Mouse (Mus musculus): ENCODE data around the gene 4933434E20Rik. TPM values are rescaled to one million over a fixed set of nuclear protein-coding genes. Genes with fewer than 3 reads are reported as not detected.

Gene 4933434E20Rik
- total RNA-seq, 4 experiments from 2014 or later: 91.0 to 102 (median 93.9) TPM

Small RNA genes within 50 kb of the gene (microRNA-seq; reads per million reads assigned to microRNA genes)
- gene Mir190b: 19.9 reads per million, percentile 35 among the genes with 10 or more reads in this experiment
- not detected for gene Mir7669

Other genes starting within 250 kb of the 4933434E20Rik start
- 10 to 100 TPM in 3 of 4 experiments, 1 to 10 TPM in 1; 8.5 to 14.1 (median 12.4) TPM for gene She, start 220.3 kb upstream of the 4933434E20Rik start, total RNA-seq (2022)
- gene Il6ra, start 138.4 kb upstream of the 4933434E20Rik start, total RNA-seq (2022): 1 to 10 TPM; 2.8 to 4.3 (median 3.1) TPM
- gene Atp8b2, start 88.1 kb upstream of the 4933434E20Rik start, total RNA-seq (2022): 10 to 100 TPM; 14.5 to 17.8 (median 15.8) TPM
- 10 to 100 TPM; 38.8 to 56.6 (median 46.9) TPM for gene Hax1, start 52.9 kb upstream of the 4933434E20Rik start, total RNA-seq (2022)
- 100 to 1,000 TPM; 105 to 133 (median 121) TPM for gene Ubap2l, start 992 bp downstream of the 4933434E20Rik start, total RNA-seq (2022)
- 10 to 100 TPM; 34.1 to 43.4 (median 38.2) TPM for gene Tpm3, start 21.0 kb downstream of the 4933434E20Rik start, total RNA-seq (2022)
- gene Nup210l, start 52.5 kb downstream of the 4933434E20Rik start, total RNA-seq (2022): under 1 TPM; 0.06 to 0.16 (median 0.10) TPM
- gene Rps27, start 162.0 kb downstream of the 4933434E20Rik start, total RNA-seq (2022): 1,000 to 10,000 TPM; 1,126 to 1,409 (median 1,219) TPM
- 1 to 10 TPM; 3.1 to 5.6 (median 4.4) TPM for gene Rab13, start 162.1 kb downstream of the 4933434E20Rik start, total RNA-seq (2022)
- 10 to 100 TPM; 40.2 to 51.1 (median 42.2) TPM for gene Jtb, start 180.0 kb downstream of the 4933434E20Rik start, total RNA-seq (2022)
- under 1 TPM in 2 of 4 experiments, not detected in 2; 0.38 to 0.81 TPM for gene Creb3l4, start 191.9 kb downstream of the 4933434E20Rik start, total RNA-seq (2022)
- 10 to 100 TPM; 65.1 to 79.2 (median 75.5) TPM for gene Slc39a1, start 196.5 kb downstream of the 4933434E20Rik start, total RNA-seq (2022)
- gene Crtc2, start 202.5 kb downstream of the 4933434E20Rik start, total RNA-seq (2022): 10 to 100 TPM; 16.0 to 18.5 (median 16.4) TPM
- 10 to 100 TPM; 38.0 to 39.3 (median 38.7) TPM for gene Dennd4b, start 213.5 kb downstream of the 4933434E20Rik start, total RNA-seq (2022)
- gene Gatad2b, start 241.5 kb downstream of the 4933434E20Rik start, total RNA-seq (2022): 10 to 100 TPM; 41.4 to 51.4 (median 46.0) TPM